Mouse (Mus musculus) spleen, adult 2 months (tissue): Measurements from ENCODE around the gene Mnt. TPM values are rescaled to one million over a fixed set of nuclear protein-coding genes. Genes with fewer than 3 reads are reported as not detected.

Experiments used
- DNase-seq, 2 experiments: peaks; one replicate each; pipeline versions ENCODE4 v3.0.0 to v3.0.0-alpha.2; 2012 to 2021; ENCODE audit warnings: low spot score in 2 of 2, low read depth in 1 of 2
- H3K27ac ChIP-seq: fragments of 200-500 bp; 2 replicates; pipeline ENCODE4 v1.5.1; 2012; ENCODE audit warnings: low read length, inconsistent platforms; ENCODE audit not compliant: insufficient read depth
- H3K27me3 ChIP-seq: fragments of 200-500 bp; 2 replicates; pipeline ENCODE4 v1.6.1; 2012; ENCODE audit warnings: mild to moderate bottlenecking, moderate library complexity, low read length, inconsistent platforms; ENCODE audit not compliant: control insufficient read depth, insufficient read depth
- H3K36me3 ChIP-seq: fragments of 200-500 bp; 2 replicates; pipeline ENCODE4 v1.6.1; 2012; ENCODE audit warnings: mild to moderate bottlenecking, low read length, inconsistent platforms; ENCODE audit not compliant: control insufficient read depth, insufficient read depth
- H3K4me1 ChIP-seq: fragments of 200-500 bp; 2 replicates; pipeline ENCODE4 v1.6.1; 2011; ENCODE audit warnings: inconsistent platforms; ENCODE audit not compliant: control insufficient read depth, insufficient read depth, insufficient read length
- H3K4me3 ChIP-seq: fragments of 200-500 bp; 2 replicates; pipeline ENCODE4 v1.5.1; 2011; ENCODE audit warnings: mild to moderate bottlenecking, inconsistent platforms; ENCODE audit not compliant: insufficient read depth, insufficient read length; ENCODE audit errors: extremely low read depth
- CTCF ChIP-seq: fragments of 200-500 bp; IDR thresholded peaks from 2 replicates; pipeline ENCODE4 v1.5.1; 2011; ENCODE audit warnings: mild to moderate bottlenecking, inconsistent platforms; ENCODE audit not compliant: insufficient read depth, insufficient read length, insufficient replicate concordance; ENCODE audit errors: extremely low read depth
- POLR2A ChIP-seq: fragments of 200-500 bp; IDR thresholded peaks from 2 replicates; pipeline ENCODE4 v1.6.1; 2011; ENCODE audit warnings: low read depth, low read length, inconsistent platforms
- WGBS: fragments of 180-500 bp; shearing (Covaris S2); methylation state at CpG from one replicate; pipeline ENCODE4 v1.1.7; 2018; 5-methylcytosine and 5-hydroxymethylcytosine counted together
- polyA plus RNA-seq: library from polyadenylated mRNA; depleted of rRNA; stranded (reverse); fragments of >200 nt; gene quantifications from 2 replicates; pipeline ENCODE4 v1.2.3, GENCODE M21; 2012; rRNA removed

Mnt gene
- polyA plus RNA-seq = 25.2 and 31.8 TPM in 2 replicates

DNA sequence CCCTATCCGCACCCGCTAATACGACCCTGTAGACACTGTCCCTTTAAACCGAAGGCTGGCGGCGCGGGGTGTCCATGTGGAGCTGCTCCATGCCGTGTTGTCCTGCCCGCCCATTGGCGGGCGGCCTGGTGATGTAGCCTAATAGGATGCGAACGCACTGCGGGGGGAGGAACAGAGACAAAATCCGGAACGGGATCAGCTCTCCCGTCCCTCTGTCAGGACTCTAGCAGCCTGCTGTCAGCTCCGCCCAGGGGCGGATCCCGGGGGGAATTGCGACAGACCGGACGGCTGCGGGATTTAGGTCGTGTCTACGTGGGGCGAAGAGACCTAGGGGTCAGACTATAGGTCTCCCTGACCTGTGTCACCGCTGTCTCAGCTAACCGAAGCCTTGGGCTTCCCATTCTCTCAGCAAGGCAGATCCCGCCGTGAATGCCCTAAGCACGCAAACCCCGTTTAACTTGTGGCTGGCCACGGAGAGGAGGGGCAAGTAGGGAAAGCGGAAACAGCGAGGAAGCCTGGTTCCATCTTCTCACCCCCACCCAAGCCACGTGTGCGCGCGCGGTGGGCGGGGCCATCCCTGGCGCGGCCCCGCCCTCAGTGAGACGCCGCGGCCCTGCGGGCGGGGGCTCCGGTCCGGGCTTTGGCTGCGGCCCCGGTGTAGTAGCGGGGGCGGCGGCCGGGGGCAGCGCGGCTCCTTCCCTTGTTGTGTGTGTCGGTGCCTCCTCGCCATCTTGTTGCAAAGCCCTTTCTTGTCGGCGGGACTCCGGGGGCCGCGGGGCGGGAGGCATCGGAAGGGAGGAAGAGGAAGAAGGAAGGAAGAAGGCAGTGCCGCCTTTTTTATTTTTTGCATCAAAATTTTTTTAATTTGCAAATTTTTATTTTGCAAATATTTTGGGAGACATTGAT lies at the start of gene Mnt:
Mnt (plus strand) TSS at position 665 of the 906 bp plus-strand sequence.
- no peaks in the 10 kb centered on the region for H3K27me3 ChIP-seq
- no peak for TF ChIP-seq CTCF
- peak; percentile 32 for TF ChIP-seq POLR2A
- no peaks in the 10 kb centered on the region for H3K36me3 ChIP-seq
- H3K4me1 ChIP-seq = peaks cover 44% of the 10 kb centered on the region
- peak within 1 kb of the TSS; percentile 98 for H3K27ac ChIP-seq
- peak within 1 kb of the TSS; percentile 67 for H3K4me3 ChIP-seq
- under 1% methylated on average over 64 of the region's 70 CpGs for WGBS
- DNase-seq = peak; percentile 89 to 95

DNA sequence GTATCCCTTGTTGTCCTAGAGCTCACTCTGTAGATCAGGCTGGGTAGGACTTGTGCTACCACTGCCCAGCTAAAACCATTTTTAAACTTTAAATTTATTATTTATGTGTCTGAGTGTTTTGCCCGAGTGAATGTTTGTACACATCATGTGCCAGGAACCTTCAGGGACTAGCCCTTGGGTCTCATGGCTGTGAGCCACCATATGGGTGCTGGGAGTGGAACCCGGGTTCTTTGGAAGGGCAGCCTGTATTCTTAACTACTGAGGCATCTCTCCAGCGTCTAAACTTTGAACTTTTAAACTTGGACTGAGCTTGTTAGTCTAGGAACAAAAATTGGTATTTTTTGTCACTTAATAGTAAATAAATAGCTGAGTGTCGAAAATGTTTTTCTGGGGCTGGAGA lies 37.8 kb upstream of the Mnt start:
- Histone ChIP-seq H3K4me1 (no peaks in the 10 kb centered on the region), H3K4me3 (no peak overlapping the region), H3K36me3 (peaks cover 31% of the 10 kb centered on the region), H3K27me3 (no peaks in the 10 kb centered on the region), H3K27ac (no peak overlapping the region)
- DNase-seq = no peak
- TF ChIP-seq CTCF = no peak
- no peak for TF ChIP-seq POLR2A
- WGBS = 95% methylated on average over 4 of the region's 4 CpGs

DNA sequence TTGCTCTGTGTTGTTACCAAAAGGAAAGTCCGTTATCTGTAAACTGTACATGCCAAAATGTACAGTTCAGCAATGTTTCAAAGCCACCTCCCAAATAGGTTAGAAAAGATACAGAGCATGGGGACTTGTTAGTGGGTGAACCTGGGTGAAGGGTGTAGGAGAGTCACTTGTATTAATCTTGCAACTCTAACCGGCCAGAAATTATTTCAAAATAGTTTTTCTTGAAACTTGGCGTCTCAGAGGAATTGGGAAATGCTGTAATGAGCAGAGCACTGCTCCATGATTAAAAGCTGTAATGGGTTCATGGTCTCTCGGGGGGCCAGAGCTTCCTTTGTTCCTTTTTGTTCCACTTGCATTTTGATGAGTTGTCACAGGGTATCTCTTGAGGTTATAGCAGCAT lies 30.1 kb upstream of the Mnt start:
- TF ChIP-seq CTCF (no peak), POLR2A (no peak)
- WGBS = 50% methylated on average over 4 of the region's 4 CpGs
- DNase-seq = no peak
- peaks cover 18% of the 10 kb centered on the region for H3K36me3 ChIP-seq
- H3K27me3 ChIP-seq = no peaks in the 10 kb centered on the region
- no peak overlapping the region for H3K27ac ChIP-seq
- H3K4me3 ChIP-seq = no peak overlapping the region
- peaks cover 4% of the 10 kb centered on the region; the same call in 1 of the 2 replicates for H3K4me1 ChIP-seq

DNA sequence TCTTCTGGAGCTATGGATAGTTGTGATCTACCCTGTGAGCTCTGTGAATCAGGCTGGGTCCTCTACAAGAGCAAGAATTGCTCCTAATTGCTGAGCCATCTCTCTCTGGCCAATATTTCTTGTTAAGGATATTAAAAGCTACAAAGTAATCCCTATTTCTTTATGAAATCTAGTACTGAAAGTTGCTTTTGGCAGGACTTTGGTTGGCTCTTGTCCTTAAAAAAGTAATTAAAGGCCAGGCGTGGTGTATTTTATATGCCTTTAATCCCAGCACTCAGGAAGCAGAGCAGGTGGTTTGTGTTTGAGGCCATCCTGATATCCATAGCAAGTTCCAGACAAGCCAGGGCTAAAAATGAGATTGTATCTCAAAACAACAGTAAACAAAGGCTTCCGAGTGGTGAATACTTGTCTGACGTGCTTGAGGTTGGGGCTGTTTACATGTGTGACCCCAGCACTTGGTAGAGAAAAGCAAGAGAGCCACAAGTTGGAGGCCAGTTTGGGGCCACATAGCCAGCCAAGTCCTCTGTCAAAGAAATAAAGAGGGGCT lies 26.6 kb upstream of the Mnt start:
- no peaks in the 10 kb centered on the region for H3K27me3 ChIP-seq
- DNase-seq = no peak

DNA sequence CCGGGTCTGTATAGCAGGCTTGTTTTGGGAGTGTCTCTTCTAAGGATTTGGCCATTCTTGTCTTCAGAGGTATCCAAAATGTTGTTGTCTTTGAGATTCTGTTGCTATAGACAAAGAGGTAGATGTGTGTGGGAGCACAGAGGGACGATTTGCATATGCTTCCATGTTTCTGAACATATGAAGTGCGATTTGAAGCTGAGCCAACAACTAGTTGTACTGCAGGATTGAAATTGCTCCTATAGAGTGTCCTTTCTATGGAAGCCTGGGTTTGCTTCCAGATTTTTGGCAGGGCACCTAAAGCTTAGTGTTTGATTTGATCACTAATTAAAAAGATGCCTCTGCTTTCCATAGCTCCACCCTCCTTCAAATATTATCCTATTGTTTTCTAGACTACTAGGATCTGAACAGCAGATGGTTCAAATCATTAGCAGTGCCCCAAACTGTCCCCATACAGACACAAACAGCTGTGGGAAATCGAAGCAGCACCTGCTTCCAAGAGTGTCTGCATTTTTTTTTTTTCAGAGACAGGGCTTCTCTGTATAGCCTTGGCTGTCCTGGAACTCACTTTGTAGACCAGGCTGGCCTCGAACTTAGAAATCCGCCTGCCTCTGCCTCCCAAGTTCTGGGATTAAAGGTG lies 23.4 kb upstream of the Mnt start:
- no peaks in the 10 kb centered on the region for H3K4me1 ChIP-seq
- no peaks in the 10 kb centered on the region for H3K27me3 ChIP-seq
- TF ChIP-seq POLR2A (no peak), CTCF (no peak)
- 88% methylated on average over 6 of the region's 6 CpGs for WGBS
- peaks cover 18% of the 10 kb centered on the region for H3K36me3 ChIP-seq
- H3K4me3 ChIP-seq = no peak overlapping the region
- DNase-seq = no peak
- no peak overlapping the region for H3K27ac ChIP-seq

More for the DNA sequence above, 26.6 kb upstream of the Mnt start:
- Histone ChIP-seq H3K4me1 (peaks cover 4% of the 10 kb centered on the region; the same call in 1 of the 2 replicates), H3K27ac (no peak overlapping the region), H3K4me3 (no peak overlapping the region), H3K36me3 (peaks cover 16% of the 10 kb centered on the region)
- TF ChIP-seq POLR2A (no peak), CTCF (no peak)
- 92% methylated on average over 3 of the region's 3 CpGs for WGBS

DNA sequence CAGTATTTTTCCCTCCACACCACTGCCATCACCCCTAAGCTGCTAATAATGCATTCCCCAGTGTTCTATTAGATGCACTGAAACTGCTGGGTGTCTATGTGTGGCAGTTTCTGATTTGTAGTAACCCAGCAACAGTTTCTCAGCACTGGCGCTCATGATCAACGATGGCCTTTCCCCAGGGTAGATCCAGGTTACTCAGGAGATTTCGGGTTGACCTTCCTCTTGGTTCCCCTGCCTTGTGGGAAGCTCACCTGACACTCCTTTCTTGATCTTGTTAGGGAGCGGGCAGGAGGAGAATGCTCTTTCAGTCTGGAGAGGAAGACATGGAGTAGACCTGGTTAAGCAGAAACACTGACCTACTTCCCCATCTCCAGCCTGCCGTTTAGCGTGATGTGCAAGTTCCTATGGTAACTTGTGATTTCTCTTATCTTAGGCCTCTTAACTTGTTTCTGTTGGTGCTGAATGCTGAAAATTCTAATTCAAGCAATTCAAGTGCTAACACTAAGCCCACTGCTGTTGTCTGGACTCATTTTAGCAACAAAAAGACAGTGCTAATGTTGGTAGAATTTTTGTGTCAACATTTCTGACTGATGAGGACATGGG lies 22.4 kb upstream of the Mnt start:
- WGBS = 85% methylated on average over 6 of the region's 6 CpGs
- DNase-seq = no peak
- no peak overlapping the region for H3K4me3 ChIP-seq
- no peaks in the 10 kb centered on the region for H3K27me3 ChIP-seq
- TF ChIP-seq POLR2A = no peak
- TF ChIP-seq CTCF = no peak
- H3K4me1 ChIP-seq = no peaks in the 10 kb centered on the region
- no peak overlapping the region for H3K27ac ChIP-seq
- peaks cover 18% of the 10 kb centered on the region for H3K36me3 ChIP-seq
